Mouse (Mus musculus) embryo, embryonic 10.5 days (tissue): Measurements from ENCODE around the gene Cggbp1.
"Not testable (repeated sequence)": the region's sequence is repeated elsewhere in the genome, so short reads cannot be mapped to it uniquely, and the experiment has no call there.

Source experiments
- DNase-seq: peaks from one replicate; pipeline ENCODE4 v3.0.0-alpha.2; 2015; ENCODE audit warnings: low spot score

Gene Cggbp1

GRCm38 (mm10) chr16:64851563-64852362, at the start of gene Cggbp1, which contains the start of gene Zfp654:
Gene Cggbp1, plus strand, starts transcription at chr16:64851996.
Gene Zfp654, minus strand, starts transcription at chr16:64851652.
- DNase-seq = peak; percentile 99

GRCm38 (mm10) chr16:64803041-64803440, 48.8 kb upstream of the Cggbp1 start:
- no peak for DNase-seq

GRCm38 (mm10) chr16:64817094-64817765, 34.6 kb upstream of the Cggbp1 start:
- DNase-seq = no peak

- no peak for DNase-seq
Observed at GRCm38 (mm10) chr16:64823890-64824289, 27.9 kb upstream of the Cggbp1 start.

GRCm38 (mm10) chr16:64824474-64824873, 27.3 kb upstream of the Cggbp1 start:
- DNase-seq = no peak

GRCm38 (mm10) chr16:64830291-64830690, 21.5 kb upstream of the Cggbp1 start:
- no peak for DNase-seq

GRCm38 (mm10) chr16:64835996-64836545, 15.7 kb upstream of the Cggbp1 start:
- DNase-seq = no peak

- DNase-seq = no peak
Observed at GRCm38 (mm10) chr16:64836709-64837108, 15.1 kb upstream of the Cggbp1 start.

- DNase-seq = no peak
Observed at GRCm38 (mm10) chr16:64841481-64842373, 10.1 kb upstream of the Cggbp1 start.

- no peak for DNase-seq
Observed at GRCm38 (mm10) chr16:64842374-64842729, 9.4 kb upstream of the Cggbp1 start.

- DNase-seq = peak; percentile 14
Observed at GRCm38 (mm10) chr16:64845947-64846346, 5.8 kb upstream of the Cggbp1 start.

GRCm38 (mm10) chr16:64850287-64851084, 1.3 kb upstream of the Cggbp1 start:
- DNase-seq = peak; percentile 65

GRCm38 (mm10) chr16:64851085-64851562, 672 bp upstream of the Cggbp1 start:
- no peak for DNase-seq

- peak; percentile 41 for DNase-seq
Observed at GRCm38 (mm10) chr16:64852441-64852871, 660 bp downstream of the Cggbp1 start.

GRCm38 (mm10) chr16:64852891-64853290, 1.1 kb downstream of the Cggbp1 start:
- DNase-seq = no peak

- no peak for DNase-seq
Observed at GRCm38 (mm10) chr16:64856946-64857345, 5.2 kb downstream of the Cggbp1 start.

GRCm38 (mm10) chr16:64865841-64866240, 14.0 kb downstream of the Cggbp1 start:
- not testable (repeated sequence) for DNase-seq

- DNase-seq = no peak
Observed at GRCm38 (mm10) chr16:64868613-64869012, 16.8 kb downstream of the Cggbp1 start.

GRCm38 (mm10) chr16:64869621-64870020, 17.8 kb downstream of the Cggbp1 start:
- DNase-seq = no peak

- DNase-seq = peak; percentile 42
Observed at GRCm38 (mm10) chr16:64872296-64872695, 20.5 kb downstream of the Cggbp1 start.

- DNase-seq = peak; percentile 52
Observed at GRCm38 (mm10) chr16:64872841-64873240, 21.0 kb downstream of the Cggbp1 start.
